Mouse (Mus musculus): Measurements from ENCODE around the gene Ube2s. TPM values are rescaled to one million over a fixed set of nuclear protein-coding genes. Genes with fewer than 3 reads are reported as not detected.
"Not testable (repeated sequence)": the region's sequence is repeated elsewhere in the genome, so short reads cannot be mapped to it uniquely, and the experiment has no call there.

Ube2s gene
- 100 to 1,000 TPM in 1 of 2 experiments, 10 to 100 TPM in 1; 91.1 to 107 TPM for total RNA-seq (2021)
- long read RNA-seq, experiment 1, transcript Ube2s-201 (4 exons, 1,238 nt) = major isoform, 40 of 42 reads
- long read RNA-seq, experiment 1, partial matches to known transcripts = 2 of 42 reads
- long read RNA-seq, experiment 1, other reads (novel, unspliced or antisense) = 0 of 42 reads
- long read RNA-seq, experiment 2, transcript Ube2s-201 (4 exons, 1,238 nt) = major isoform, 48 of 50 reads
- long read RNA-seq, experiment 2, partial matches to known transcripts = 0 of 50 reads
- long read RNA-seq, experiment 2, other reads (novel, unspliced or antisense) = 1 of 50 reads

- DNase-seq = peak; percentile 97
Measured at GRCm38 (mm10) chr7:4812303-4813104, at the start of gene Ube2s. Gene Ube2s (minus strand): TSS chr7:4812590.

- DNase-seq = not testable (repeated sequence)
Measured at GRCm38 (mm10) chr7:4860926-4861325, 48.5 kb upstream of the Ube2s start.

- no peak for DNase-seq
Measured at GRCm38 (mm10) chr7:4859418-4859978, 47.1 kb upstream of the Ube2s start.

GRCm38 (mm10) chr7:4857321-4857720 lies 44.9 kb upstream of the Ube2s start:
- no peak for DNase-seq

GRCm38 (mm10) chr7:4856508-4856907 lies 44.1 kb upstream of the Ube2s start:
- DNase-seq = no peak

- no peak for DNase-seq
Measured at GRCm38 (mm10) chr7:4853613-4854012, 41.2 kb upstream of the Ube2s start.

- no peak for DNase-seq
Measured at GRCm38 (mm10) chr7:4851315-4851688, 38.9 kb upstream of the Ube2s start.

GRCm38 (mm10) chr7:4850621-4851314 lies 38.4 kb upstream of the Ube2s start:
- no peak for DNase-seq

GRCm38 (mm10) chr7:4849372-4849771 lies 37.0 kb upstream of the Ube2s start:
- no peak for DNase-seq

GRCm38 (mm10) chr7:4844917-4845309 lies 32.5 kb upstream of the Ube2s start:
- DNase-seq = no peak

- DNase-seq = no peak
Measured at GRCm38 (mm10) chr7:4844245-4844916, 32.0 kb upstream of the Ube2s start, which contains the start of gene Shisa7. Gene Shisa7 (minus strand): TSS chr7:4844696.

- no peak for DNase-seq
Measured at GRCm38 (mm10) chr7:4843604-4844244, 31.3 kb upstream of the Ube2s start.

- DNase-seq = no peak
Measured at GRCm38 (mm10) chr7:4842634-4843131, 30.3 kb upstream of the Ube2s start.

GRCm38 (mm10) chr7:4842077-4842476 lies 29.7 kb upstream of the Ube2s start:
- DNase-seq = no peak

GRCm38 (mm10) chr7:4837639-4838038 lies 25.2 kb upstream of the Ube2s start:
- DNase-seq = no peak

GRCm38 (mm10) chr7:4836351-4836792 lies 24.0 kb upstream of the Ube2s start:
- DNase-seq = peak; percentile 47

GRCm38 (mm10) chr7:4835631-4836327 lies 23.4 kb upstream of the Ube2s start:
- DNase-seq = no peak

- DNase-seq = no peak
Measured at GRCm38 (mm10) chr7:4830476-4830875, 18.1 kb upstream of the Ube2s start.

GRCm38 (mm10) chr7:4825365-4825764 lies 13.0 kb upstream of the Ube2s start:
- DNase-seq = no peak

- DNase-seq = no peak
Measured at GRCm38 (mm10) chr7:4822162-4822907, 9.9 kb upstream of the Ube2s start.
